Mouse (Mus musculus): Measurements from ENCODE around the gene Syt1. TPM values are rescaled to one million over a fixed set of nuclear protein-coding genes. Genes with fewer than 3 reads are reported as not detected.

Gene Syt1
- 10 to 100 TPM; 10.0 to 12.9 TPM for total RNA-seq (2021)
- long read RNA-seq, experiment 1, full-length matches to known transcripts, result 2 of 3 reads
- long read RNA-seq, experiment 1, partial matches to known transcripts, result 0 of 3 reads
- long read RNA-seq, experiment 1, other reads (novel, unspliced or antisense), result 1 of 3 reads
- long read RNA-seq, experiment 2, partial matches to known transcripts, result 2 of 4 reads
- long read RNA-seq, experiment 2, other reads (novel, unspliced or antisense), result 2 of 4 reads

DNA sequence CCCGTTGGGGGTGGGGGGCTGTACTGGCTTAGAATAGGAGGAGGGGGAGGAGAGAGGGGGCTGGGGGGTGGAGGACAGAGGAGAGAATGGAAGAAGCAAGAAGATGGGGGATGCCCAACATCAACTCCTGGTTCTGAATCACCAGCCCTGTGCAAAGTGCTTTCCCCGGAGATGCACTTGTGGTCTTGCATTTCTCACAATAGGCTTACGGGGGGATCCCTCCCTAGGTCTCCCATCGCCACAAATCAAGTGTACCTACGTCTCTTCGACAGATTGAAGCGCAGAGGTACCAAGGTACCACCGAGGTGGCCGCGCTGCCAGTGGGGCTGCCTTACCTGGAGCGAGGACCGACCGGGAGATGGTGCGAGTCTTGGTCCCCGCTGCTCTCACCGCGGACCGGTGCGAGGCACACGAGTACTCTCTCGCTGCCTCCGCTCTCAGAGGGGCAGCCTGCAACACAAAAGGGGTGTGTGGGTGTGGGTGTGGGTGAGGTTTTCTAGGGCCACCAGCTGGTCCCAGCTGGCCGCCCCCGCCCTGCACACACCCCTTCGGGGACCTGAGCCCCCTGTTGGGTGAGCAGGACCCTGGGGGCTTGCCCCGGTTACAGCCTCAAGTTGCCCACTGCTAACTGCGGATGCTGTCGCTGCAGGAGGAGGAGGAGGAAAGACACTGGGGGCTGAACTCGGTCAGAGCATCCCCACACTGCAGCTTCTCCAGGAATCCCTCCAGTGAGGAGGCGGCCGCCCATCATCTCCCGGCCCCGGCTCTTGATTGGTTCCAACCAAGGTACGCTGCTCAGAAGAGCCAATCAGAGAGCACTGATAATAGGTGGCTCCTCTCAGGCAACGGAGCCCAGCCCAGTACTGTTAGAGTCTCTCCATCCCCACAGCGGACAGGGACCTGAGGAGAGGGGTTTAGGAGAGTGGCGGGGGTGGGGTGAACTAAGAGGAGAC lies at the start of gene Syt1:
Gene Syt1 (minus strand): TSS at position 742 of the 953 bp plus-strand sequence.
- DNase-seq (ENCODE audit: low spot score in 2 of 2), result peak; percentile 5 to 27

DNA sequence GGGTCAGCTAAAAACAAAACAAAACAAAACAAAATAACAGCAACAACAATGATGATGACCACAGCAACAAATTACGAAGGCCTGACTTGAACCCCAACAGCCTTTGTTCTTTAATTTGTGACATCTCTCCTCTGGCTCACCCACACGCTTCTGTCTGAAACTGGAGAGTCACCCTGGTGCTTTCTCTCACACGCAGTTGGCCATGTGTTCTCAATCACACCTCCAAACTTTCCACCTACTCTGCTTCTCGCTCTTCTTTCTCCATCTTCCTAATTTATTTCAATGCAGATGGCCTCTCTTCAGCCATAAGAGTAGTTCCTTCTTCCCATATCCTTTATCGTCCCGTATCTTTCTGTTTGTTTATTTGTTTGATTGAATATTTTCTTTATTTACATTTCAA lies 45.7 kb upstream of the Syt1 start:
- DNase-seq (ENCODE audit: low spot score in 2 of 2), result no peak

DNA sequence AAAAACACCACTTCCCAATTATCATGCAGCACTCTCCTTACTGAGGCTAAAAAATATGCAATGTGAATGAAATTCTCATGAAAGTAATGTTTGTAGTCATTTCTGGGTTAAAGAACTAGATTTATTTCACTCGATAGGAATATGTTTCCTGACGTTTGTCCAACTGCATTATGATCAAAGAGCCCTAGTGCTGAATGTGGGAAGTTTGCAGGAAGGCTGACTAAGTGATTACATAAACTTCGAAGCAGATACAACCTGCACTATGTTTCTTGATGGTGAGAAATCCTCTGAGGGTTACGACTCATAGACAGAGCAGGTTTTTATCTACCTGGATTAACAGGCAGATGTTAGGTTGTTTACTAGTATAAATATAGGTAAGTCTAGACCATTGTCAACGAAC lies 36.8 kb upstream of the Syt1 start:
- DNase-seq (ENCODE audit: low spot score in 2 of 2), result no peak

DNA sequence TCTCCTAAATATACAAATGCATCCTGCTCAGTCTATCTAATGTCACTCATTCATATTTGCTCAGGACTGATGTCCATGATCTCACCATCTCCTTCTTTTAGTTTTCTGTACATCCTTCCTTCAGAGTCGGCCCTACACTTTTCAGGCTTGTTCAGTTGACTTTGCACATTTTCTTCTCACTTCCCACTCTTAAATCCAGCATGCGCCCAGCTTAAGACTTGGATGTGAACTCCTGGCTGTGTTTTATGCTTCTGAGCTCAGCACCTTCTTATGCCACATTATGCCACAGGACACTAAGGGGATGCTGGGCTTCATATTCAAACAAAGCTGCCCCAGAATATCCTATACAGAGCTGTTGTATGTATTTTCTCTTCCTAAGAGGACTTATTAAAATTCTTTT lies 36.2 kb upstream of the Syt1 start:
- DNase-seq (ENCODE audit: low spot score in 2 of 2), result no peak

DNA sequence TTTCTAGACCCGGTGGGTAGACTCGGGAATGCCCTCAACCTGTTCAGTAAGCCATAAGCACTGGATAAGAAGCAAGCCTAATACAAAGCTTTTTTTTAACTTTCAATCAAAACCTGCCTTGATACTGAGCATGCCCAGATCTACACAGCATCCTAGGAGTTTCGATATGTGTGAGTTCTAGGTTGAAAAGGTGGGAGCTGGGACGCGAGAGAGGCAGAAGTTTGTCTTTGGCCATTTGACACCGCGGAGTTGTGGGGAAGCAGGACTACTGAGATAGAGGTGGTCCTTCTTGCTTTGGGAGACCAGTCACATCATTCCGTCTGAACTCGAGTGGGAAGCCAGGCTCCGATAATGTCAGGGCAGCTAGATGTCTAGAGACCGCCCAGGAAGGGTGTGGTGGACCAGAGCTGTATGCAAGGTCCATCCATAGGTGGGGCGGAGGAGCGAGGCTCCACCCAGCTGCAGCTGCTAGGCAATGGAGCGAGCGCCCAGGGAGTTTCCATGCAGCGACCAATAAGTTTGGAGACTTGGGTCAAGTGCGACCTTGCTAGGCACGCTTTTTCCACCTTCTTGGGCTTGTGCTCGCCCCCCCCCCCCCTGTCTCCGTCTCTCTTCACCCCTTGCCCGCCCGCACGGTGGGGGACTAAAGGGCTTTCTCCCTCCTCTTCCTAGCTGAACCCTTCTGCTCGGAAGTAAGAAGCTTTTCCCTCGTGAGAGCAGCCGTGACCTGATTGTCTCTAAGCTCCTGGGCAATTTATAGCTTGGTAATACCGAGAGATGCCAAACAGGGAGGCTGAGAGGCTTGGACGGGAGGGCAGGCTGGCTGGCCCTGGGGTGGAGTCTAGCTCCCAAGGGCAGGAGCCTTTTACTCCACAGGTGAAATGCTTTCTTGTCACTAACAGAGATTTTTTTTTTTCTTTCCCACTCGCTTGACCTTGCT lies 714 bp upstream of the Syt1 start:
- peak in 1 of 2 experiments; percentile 14 for DNase-seq (ENCODE audit: low spot score in 2 of 2)

DNA sequence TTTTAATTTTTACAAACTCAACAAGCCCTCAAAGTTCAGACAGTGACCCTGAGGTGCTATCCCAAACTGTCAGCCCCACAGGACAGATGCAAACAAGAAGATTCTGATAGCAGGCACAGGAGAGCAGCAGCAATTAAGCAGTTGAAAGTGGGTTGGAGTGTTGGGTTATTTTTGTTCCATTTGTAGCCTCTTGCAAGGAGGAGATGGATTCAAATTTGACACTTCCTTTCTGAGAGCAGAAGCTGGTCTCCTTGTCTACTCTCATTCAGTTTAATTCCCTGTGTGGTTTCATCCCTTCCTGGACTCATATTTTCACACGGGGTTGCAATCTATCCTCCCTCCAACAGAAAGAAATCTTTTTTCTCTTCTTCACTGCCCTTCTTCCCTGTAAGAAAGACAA lies 951 bp downstream of the Syt1 start:
- DNase-seq (ENCODE audit: low spot score in 2 of 2), result no peak

DNA sequence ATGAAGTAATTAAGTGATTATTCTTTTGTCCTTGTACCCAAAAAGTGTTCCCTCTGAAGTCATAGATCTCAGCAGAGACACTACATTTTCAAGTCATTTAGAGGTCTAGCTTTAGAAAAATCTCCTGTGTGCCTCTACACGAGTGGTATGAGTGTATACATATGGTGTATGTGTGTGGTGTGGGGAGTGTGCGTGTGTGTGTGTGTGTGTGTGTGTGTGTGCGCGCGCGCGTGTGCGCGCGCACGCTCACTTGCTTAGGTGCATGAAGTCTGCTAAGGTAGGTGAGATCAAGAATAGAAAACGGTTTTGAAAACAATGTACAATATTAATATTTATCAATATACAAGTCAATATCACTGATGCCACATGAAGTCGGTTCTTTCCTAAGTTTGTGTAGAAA lies 2.3 kb downstream of the Syt1 start:
- no peak for DNase-seq (ENCODE audit: low spot score in 2 of 2)

DNA sequence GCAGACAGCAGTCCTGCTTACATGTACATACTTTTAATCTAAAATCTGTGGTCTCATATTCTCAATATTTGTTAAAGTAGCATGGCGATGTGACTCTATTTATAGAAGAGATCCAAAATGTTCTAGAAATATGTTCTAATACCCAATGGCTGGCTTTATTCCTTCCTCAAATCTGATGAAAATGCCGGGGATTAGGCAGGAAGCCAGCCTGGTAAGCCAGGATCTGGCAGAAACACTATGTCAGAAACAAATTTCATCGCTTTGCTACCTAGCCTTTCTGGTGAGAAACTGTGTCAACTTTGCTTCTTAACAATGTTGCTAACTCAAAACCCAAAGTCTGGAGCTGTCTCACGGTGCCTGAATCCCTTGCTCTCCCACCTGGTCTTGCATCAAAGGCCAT lies 7.3 kb downstream of the Syt1 start:
- no peak for DNase-seq (ENCODE audit: low spot score in 2 of 2)

DNA sequence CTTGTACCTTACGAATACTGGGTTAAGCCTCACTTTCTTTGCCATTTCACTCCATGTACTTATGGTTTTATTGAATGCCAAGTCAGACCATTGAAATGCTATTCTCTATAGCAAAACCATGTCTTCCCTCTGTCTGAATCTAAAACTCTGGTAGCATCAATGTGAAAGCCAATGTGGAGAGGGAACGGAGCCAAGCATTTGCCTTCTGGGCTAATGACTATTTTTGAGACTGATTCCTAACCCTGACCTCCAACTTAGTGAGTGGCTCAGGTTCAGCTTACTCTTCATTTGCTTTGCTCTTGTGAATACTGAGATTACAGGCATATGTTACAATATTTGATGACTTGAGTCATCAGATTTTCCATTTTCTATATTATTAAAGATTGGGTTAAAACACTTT lies 23.5 kb downstream of the Syt1 start:
- DNase-seq (ENCODE audit: low spot score in 2 of 2), result no peak

DNA sequence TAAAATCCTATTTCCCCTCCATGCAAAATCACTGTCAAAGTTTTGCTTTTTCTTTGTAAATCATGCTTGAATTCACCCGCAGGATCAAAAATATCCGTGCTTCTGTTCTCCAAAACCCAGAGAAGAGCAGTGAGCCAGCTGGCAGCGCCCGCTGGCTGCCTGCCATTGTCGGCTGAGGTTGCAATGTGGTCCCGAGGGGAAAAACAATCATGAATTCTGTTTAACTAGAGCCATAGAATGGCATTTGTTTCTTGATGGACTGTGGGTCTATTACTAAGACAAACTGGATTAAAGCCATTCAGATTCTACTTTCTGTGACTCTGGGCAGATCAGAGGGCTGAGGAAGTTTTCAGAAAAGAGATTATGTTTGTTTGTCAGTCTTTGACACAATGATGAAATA lies 31.1 kb downstream of the Syt1 start:
- DNase-seq (ENCODE audit: low spot score in 2 of 2), result peak; percentile 22 to 44

DNA sequence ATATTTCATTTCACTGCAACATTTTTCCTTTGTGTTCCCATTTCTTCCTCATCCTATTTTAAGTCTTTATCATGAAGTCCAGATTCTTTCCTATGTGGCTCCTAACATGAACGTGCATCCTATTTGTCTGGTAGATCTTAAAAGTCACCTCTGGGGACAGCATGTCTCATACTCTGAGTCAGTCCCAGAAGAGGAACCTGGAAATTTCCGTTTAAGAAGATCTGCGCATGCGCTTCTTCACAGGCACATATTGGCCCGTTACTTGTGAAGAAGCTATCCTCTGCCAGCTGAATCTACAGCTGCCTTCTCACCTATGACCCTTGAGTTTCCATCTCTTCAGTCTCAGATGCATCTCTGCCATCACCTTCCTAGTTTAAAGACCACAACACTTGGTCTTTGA lies 55.8 kb downstream of the Syt1 start:
- no peak for DNase-seq (ENCODE audit: low spot score in 2 of 2)

DNA sequence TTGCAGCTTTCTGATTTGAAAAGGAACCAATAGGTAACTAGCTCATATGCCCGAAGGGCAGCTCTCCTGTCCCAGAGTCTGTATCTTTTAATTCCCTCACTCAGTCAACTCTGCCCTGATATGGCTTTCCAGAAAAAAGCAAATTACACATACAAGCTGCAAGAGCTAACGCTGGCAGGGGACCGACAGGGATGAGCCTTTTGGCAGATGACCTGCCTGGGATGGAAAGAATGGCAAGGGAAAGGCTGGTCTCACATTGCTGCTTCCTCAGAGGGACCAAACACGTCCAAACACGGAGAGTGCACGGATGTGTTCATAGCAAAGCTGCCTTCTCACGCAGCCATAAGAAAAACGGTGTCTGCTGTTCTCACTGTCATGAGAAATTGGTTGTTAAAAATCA lies 58.6 kb downstream of the Syt1 start:
- no peak for DNase-seq (ENCODE audit: low spot score in 2 of 2)

DNA sequence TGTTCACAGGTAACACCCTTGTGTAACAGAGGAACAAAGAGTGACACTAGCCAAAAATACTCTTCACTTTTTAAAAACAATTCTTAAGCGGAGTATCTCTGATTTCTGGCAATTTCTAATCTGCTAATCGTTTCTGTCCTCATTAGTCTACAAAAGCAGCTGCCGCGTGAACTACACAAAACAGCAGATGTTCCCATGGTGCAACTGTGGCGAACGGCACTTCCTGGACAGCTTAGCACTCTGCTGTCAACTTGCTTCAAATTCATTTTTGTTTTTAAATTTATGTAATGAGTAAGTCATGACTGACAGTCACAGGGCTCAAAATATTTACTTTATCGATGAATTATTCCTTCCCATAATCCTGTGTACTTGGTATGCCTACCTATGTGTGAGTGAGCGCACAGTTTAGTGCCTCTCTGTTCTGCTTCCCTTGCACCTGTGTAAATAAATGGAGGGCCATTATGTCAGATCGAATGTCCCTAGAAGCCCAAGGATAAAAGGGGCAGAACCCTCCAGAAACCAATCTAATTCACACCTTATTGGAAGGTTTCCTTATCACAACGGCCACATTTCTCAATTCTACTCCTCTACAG lies 73.8 kb downstream of the Syt1 start:
- DNase-seq (ENCODE audit: low spot score in 2 of 2), result no peak

DNA sequence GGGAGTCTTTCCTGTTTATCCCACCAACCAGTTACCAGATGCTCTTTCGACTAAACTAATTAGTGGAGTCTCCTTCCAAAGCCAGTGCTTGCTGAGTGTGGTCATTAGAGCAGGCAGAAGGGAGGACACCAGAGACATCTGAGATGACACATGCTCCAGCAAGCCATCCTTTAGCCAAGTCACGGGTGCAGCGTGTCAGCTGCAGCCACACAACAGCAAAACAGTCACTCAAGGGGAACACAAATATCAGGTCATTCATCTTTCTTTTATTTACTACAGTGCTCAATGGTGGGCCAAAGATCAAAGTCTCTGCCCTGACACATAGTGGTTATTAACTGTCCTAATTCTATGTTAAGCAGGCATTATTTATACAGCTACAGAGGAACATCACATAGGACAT lies 80.5 kb downstream of the Syt1 start:
- DNase-seq (ENCODE audit: low spot score in 2 of 2), result no peak

DNA sequence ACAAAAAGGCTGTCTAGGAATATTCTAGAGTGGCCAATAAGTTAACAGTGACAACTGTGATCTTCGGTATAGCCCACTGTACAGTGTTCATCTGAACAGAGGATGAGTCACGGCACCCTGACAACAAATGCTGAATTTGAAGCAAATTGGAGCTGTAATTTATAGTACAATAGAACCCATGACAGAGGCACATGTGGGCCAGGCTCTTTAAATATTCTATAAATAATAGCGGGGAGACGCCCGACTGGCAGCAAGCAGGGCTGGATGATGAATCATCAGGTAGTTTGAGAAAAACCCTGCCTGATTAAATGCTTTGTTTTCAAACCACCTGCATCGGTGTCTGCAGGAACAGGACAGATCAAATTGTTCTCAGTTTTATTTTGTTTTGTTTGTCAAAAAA lies 81.1 kb downstream of the Syt1 start:
- DNase-seq (ENCODE audit: low spot score in 2 of 2), result no peak

DNA sequence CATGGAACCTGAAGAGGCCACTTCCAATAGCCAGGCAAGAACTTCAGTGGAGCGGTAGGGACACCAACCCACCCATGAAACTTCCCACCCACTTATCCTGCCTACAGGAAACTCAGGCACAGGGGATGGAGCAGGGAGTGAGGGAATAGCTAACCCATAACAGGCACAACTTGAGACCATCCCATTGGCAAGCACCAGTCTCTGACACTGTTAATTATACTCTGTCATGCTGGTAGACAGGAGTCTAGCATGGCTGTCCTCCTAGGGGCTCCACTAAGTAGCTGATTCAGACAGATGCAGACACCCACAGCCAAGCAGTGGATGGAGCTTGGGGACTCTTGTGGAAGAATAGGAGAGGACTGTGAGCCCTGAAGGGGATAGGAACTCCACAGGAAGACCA lies 105.5 kb downstream of the Syt1 start:
- no peak for DNase-seq (ENCODE audit: low spot score in 2 of 2)

DNA sequence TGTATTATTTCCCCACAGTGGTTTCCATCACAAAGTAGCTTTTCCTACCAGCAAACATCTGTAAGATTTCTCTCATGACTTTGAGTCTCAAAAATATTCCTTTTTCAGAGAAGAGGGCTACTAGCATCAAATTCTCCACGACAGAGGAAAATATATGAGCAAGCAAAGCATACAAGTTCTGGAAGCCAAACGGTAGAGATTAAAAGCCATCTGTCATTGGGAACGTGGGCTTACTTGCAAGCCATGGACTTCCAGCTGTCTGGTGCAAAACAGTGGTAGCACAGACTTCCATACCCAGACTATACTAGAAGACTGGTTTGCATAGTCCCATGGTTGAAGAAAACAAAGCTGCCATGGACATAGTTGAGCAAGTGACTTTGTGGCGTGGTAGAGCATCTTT lies 106.4 kb downstream of the Syt1 start:
- DNase-seq (ENCODE audit: low spot score in 2 of 2), result no peak

DNA sequence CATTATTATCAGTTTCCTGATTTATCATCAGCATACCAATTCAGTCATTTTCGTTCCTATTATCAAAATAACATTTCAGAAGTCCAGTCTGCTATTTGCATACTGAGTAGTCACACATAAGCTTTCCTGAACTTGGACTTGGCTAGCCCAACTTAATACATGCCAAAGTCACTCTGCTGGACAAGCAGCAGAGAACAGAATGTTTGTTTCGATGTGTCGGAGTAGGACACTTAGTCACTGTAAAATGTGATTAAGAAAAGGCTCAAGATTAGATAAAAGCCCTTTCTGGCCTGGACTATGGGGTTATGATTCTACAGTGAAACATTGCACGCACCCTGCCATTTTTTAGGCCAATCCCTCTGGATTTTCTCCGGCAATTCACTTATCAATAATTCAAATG lies 114.3 kb downstream of the Syt1 start:
- DNase-seq (ENCODE audit: low spot score in 2 of 2), result no peak

DNA sequence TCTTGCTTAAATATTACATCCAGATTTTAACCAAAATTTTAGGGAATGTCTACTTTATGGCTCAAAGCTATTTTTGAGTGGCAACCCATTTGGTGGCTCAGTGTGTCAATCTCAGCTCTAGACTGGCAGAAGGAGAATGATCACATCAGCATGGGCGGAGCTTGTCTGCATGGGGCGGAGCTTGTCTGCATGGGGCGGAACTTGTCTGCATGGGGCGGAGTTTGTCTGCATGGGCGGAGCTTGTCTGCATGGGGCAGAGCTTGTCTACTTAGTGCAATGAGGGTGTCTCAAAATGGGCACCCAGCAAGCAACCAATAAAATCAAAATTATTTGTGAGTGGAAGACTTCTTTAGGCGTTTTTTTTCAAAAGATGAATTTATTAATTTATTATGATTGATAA lies 117.5 kb downstream of the Syt1 start:
- DNase-seq (ENCODE audit: low spot score in 2 of 2), result no peak

DNA sequence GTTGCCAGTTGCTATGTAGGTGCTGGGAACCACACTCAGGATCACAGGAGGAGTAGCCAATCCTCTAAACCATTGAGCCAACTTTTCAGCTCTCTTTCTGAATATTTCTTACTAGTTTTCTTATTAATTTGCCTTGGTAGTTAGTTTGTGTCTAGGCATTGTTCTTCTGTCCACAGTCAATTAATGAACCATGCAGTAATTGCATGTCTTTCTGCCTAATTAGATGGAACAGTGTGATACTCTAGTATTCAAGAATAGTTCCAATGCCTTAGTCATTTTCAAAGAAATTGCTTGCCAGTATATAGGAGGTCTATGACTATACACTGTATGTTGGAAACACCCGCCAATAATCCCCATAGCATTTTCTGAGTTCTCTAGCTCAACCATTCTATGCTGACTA lies 118.3 kb downstream of the Syt1 start:
- no peak for DNase-seq (ENCODE audit: low spot score in 2 of 2)

DNA sequence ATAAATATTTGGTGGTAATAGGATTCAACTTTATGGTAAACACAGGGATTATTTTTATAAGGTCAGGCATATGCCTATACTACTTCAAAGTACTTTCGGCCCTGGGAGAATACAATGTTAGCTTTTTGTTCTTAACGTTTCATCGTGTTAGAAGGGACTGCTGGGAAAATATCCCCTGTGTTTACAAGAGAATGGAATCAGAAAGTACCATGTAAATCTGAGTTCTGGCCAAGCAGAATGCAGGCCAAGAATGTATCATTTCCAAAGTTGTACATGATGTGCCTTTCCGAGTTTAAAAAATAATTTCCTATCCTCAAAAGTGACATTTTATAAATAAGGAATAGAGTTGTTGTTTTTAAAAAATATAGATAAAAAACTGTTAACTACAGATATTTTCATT lies 121.7 kb downstream of the Syt1 start:
- no peak for DNase-seq (ENCODE audit: low spot score in 2 of 2)

Measured in adrenal gland, adult 18-20 months (tissue).